ENCODE assay signal across 25 mouse cellular contexts in genomic region chr12:33715997-33716396, GRCm38 (mm10).
A peak's percentile ranks its signal among the peaks of the same experiment; 100 is the strongest.
DNase-seq lines count a peak whose midpoint lies in the region; ATAC-seq and TF ChIP-seq lines count a peak whose summit lies in the region.
"Had no signal": no experiment of that assay in that cellular context is flagged by ENCODE, and none has a peak within 500 bp of the region (broad histone marks: within the 10 kb centered on the region; RNA-seq: fewer than 3 reads in every experiment).

No protein-coding gene starts in this region.

- TF ChIP-seq EP300 in stomach, postnatal 0 days (optimal IDR thresholded peaks at IDR 0.05): no peak

- no peak overlapping the region for H3K4me3 ChIP-seq in hindbrain, embryonic 14.5 days (replicated peaks; ENCODE audit: low read length)
- no peak overlapping the region for H3K4me3 ChIP-seq in hindbrain, postnatal 0 days (ENCODE audit: low read length)
- H3K4me3 ChIP-seq in lung, embryonic 14.5 days (ENCODE audit: low read depth, low read length): no peak overlapping the region
- no peak overlapping the region for H3K4me3 ChIP-seq in lung, adult 2 months (replicated peaks; ENCODE audit: extremely low read depth, low read depth, low read length)
- H3K4me3 ChIP-seq in lung, embryonic 16.5 days (ENCODE audit: low read length): no peak overlapping the region
- no peak overlapping the region for H3K4me3 ChIP-seq in stomach, embryonic 16.5 days (replicated peaks; ENCODE audit: low read length)
- no peak overlapping the region for H3K4me3 ChIP-seq in stomach, postnatal 0 days (ENCODE audit: low read depth, low read length)
- H3K4me3 ChIP-seq: embryonic facial prominence, embryonic 12.5 days; embryonic facial prominence, embryonic 15.5 days; erythroblast, embryonic 14.5 days; forebrain, embryonic 10.5 days; forebrain, embryonic 12.5 days had no signal

- H3K4me1 ChIP-seq in hindbrain, embryonic 14.5 days (replicated peaks; ENCODE audit: control insufficient read depth, insufficient read depth, low read length): no peaks in the 10 kb centered on the region
- no peaks in the 10 kb centered on the region for H3K4me1 ChIP-seq in hindbrain, postnatal 0 days (ENCODE audit: insufficient read depth, low read length)
- H3K4me1 ChIP-seq in lung, embryonic 14.5 days (ENCODE audit: insufficient read depth): no peaks in the 10 kb centered on the region
- no peaks in the 10 kb centered on the region for H3K4me1 ChIP-seq in lung, adult 2 months (ENCODE audit: control insufficient read depth, insufficient read depth, low read length)
- peaks cover 7% of the 10 kb centered on the region for H3K4me1 ChIP-seq in lung, embryonic 16.5 days (replicated peaks; ENCODE audit: control insufficient read depth, insufficient read depth, low read length)
- H3K4me1 ChIP-seq in stomach, embryonic 16.5 days (ENCODE audit: control insufficient read depth, insufficient read depth, low read length): peaks cover 11% of the 10 kb centered on the region
- no peaks in the 10 kb centered on the region for H3K4me1 ChIP-seq in stomach, postnatal 0 days (replicated peaks; ENCODE audit: control insufficient read depth, insufficient read depth)

- no peaks in the 10 kb centered on the region for H3K27me3 ChIP-seq in hindbrain, embryonic 14.5 days (ENCODE audit: control insufficient read depth, insufficient read depth, low read length)
- H3K27me3 ChIP-seq in hindbrain, postnatal 0 days (ENCODE audit: insufficient read depth, low read length): no peaks in the 10 kb centered on the region
- no peaks in the 10 kb centered on the region for H3K27me3 ChIP-seq in lung, embryonic 14.5 days (ENCODE audit: insufficient read depth, low read length)
- H3K27me3 ChIP-seq in lung, embryonic 16.5 days (ENCODE audit: control insufficient read depth, insufficient read depth, low read depth, low read length): no peaks in the 10 kb centered on the region
- H3K27me3 ChIP-seq in stomach, embryonic 16.5 days (ENCODE audit: control insufficient read depth, insufficient read depth, low read length): no peaks in the 10 kb centered on the region
- no peaks in the 10 kb centered on the region for H3K27me3 ChIP-seq in stomach, postnatal 0 days (ENCODE audit: control insufficient read depth, insufficient read depth, low read length)
- H3K27me3 ChIP-seq: embryonic facial prominence, embryonic 12.5 days; embryonic facial prominence, embryonic 15.5 days; forebrain, embryonic 12.5 days had no signal

- H3K36me3 ChIP-seq in hindbrain, embryonic 14.5 days (replicated peaks; ENCODE audit: control insufficient read depth, insufficient read depth): no peaks in the 10 kb centered on the region
- H3K36me3 ChIP-seq in hindbrain, postnatal 0 days (ENCODE audit: insufficient read depth, low read length): no peaks in the 10 kb centered on the region
- no peaks in the 10 kb centered on the region for H3K36me3 ChIP-seq in lung, embryonic 14.5 days (ENCODE audit: insufficient read depth)
- no peaks in the 10 kb centered on the region for H3K36me3 ChIP-seq in lung, embryonic 16.5 days (ENCODE audit: control insufficient read depth, insufficient read depth, low read length)
- no peaks in the 10 kb centered on the region for H3K36me3 ChIP-seq in stomach, embryonic 16.5 days (ENCODE audit: control insufficient read depth, insufficient read depth, low read length)
- no peaks in the 10 kb centered on the region for H3K36me3 ChIP-seq in stomach, postnatal 0 days (ENCODE audit: control insufficient read depth, insufficient read depth, low read length)
- H3K36me3 ChIP-seq: embryonic facial prominence, embryonic 12.5 days; embryonic facial prominence, embryonic 15.5 days; forebrain, embryonic 10.5 days; forebrain, embryonic 12.5 days had no signal

- DNase-seq in hindbrain, embryonic 14.5 days (ENCODE audit: low spot score): peak; percentile 22
- DNase-seq in hindbrain, postnatal 0 days (ENCODE audit: low spot score): no peak
- peak; percentile 58 for DNase-seq in lung, embryonic 14.5 days
- DNase-seq in lung, adult 2 months: no peak
- no peak for DNase-seq in lung, postnatal 4 days
- no peak for DNase-seq in stomach, postnatal 0 days (ENCODE audit: low spot score)
- DNase-seq: adrenal gland, adult 2 months; adrenal gland, postnatal 10 days; adrenal gland, postnatal 25 days; cerebellum, adult 11 months; cerebellum, adult 18-20 months; cerebellum, adult 8-10 months; cerebellum, adult 9-11 months; cerebellum, postnatal 14 days; cerebellum, postnatal 36 days; embryo, embryonic 11 days had no signal

- TF ChIP-seq CTCF in hindbrain, postnatal 0 days (IDR thresholded peaks at IDR 0.05; ENCODE audit: low read depth): no peak
- no peak for TF ChIP-seq CTCF in lung, embryonic 14.5 days (IDR thresholded peaks at IDR 0.05; ENCODE audit: low read depth)
- no peak for TF ChIP-seq CTCF in lung, adult 2 months (IDR thresholded peaks at IDR 0.05; ENCODE audit: insufficient read depth, low read length)
- TF ChIP-seq CTCF in stomach, postnatal 0 days (IDR thresholded peaks at IDR 0.05; ENCODE audit: low read depth): no peak

- TF ChIP-seq POLR2A in lung, adult 2 months (IDR thresholded peaks at IDR 0.05; ENCODE audit: borderline replicate concordance, extremely low read depth, low read depth, low read length): no peak

- H3K9ac ChIP-seq in hindbrain, embryonic 14.5 days: no peak overlapping the region
- no peak overlapping the region for H3K9ac ChIP-seq in hindbrain, postnatal 0 days (replicated peaks; ENCODE audit: low read length)
- H3K9ac ChIP-seq in lung, embryonic 14.5 days: no peak overlapping the region
- no peak overlapping the region for H3K9ac ChIP-seq in lung, embryonic 16.5 days (ENCODE audit: low read length)
- H3K9ac ChIP-seq in stomach, embryonic 16.5 days (ENCODE audit: low read length): no peak overlapping the region
- H3K9ac ChIP-seq in stomach, postnatal 0 days (ENCODE audit: low read length): no peak overlapping the region
- H3K9ac ChIP-seq: embryonic facial prominence, embryonic 12.5 days; embryonic facial prominence, embryonic 15.5 days; forebrain, embryonic 12.5 days had no signal

- 0 out of 2 replicates have a peak overlapping the region, but pooled peaks have one; percentile 14 for H3K27ac ChIP-seq in hindbrain, embryonic 14.5 days
- no peak overlapping the region for H3K27ac ChIP-seq in hindbrain, postnatal 0 days
- no peak overlapping the region for H3K27ac ChIP-seq in lung, embryonic 14.5 days (ENCODE audit: low read depth)
- 0 out of 2 replicates have a peak overlapping the region, but pooled peaks have one; percentile 13 for H3K27ac ChIP-seq in lung, embryonic 16.5 days (ENCODE audit: low read length)
- peak overlapping the region; percentile 41 for H3K27ac ChIP-seq in stomach, embryonic 16.5 days (ENCODE audit: low read length)
- H3K27ac ChIP-seq in stomach, postnatal 0 days (replicated peaks): no peak overlapping the region
- H3K27ac ChIP-seq: embryonic facial prominence, embryonic 12.5 days; embryonic facial prominence, embryonic 15.5 days; forebrain, embryonic 10.5 days; forebrain, embryonic 12.5 days had no signal

- WGBS in hindbrain, embryonic 14.5 days: 91% methylated on average over 2 of the region's 2 CpGs
- 89% methylated on average over 2 of the region's 2 CpGs for WGBS in hindbrain, postnatal 0 days
- WGBS in lung, embryonic 14.5 days: 48% methylated on average over 2 of the region's 2 CpGs
- 59% methylated on average over 2 of the region's 2 CpGs for WGBS in lung, adult 2 months
- 40% methylated on average over 2 of the region's 2 CpGs for WGBS in lung, embryonic 16.5 days
- 52% methylated on average over 2 of the region's 2 CpGs for WGBS in stomach, embryonic 16.5 days
- 49% methylated on average over 2 of the region's 2 CpGs for WGBS in stomach, postnatal 0 days

- no peak for ATAC-seq in hindbrain, embryonic 14.5 days (ENCODE audit: low FRiP score)
- no peak for ATAC-seq in hindbrain, postnatal 0 days
- no peak for ATAC-seq in lung, embryonic 14.5 days (ENCODE audit: insufficient read depth)
- ATAC-seq in lung, embryonic 16.5 days (ENCODE audit: low read depth): peak; percentile 57
- no peak for ATAC-seq in stomach, embryonic 16.5 days (ENCODE audit: insufficient read depth, low FRiP score)
- no peak for ATAC-seq in stomach, postnatal 0 days (ENCODE audit: low FRiP score, low TSS enrichment)
- ATAC-seq: forebrain, embryonic 14.5 days; forebrain, embryonic 16.5 days had no signal

- no peaks in the 10 kb centered on the region for H3K9me3 ChIP-seq in hindbrain, embryonic 14.5 days (ENCODE audit: control insufficient read depth, low read length)
- H3K9me3 ChIP-seq in hindbrain, postnatal 0 days (ENCODE audit: low read length): no peaks in the 10 kb centered on the region
- no peaks in the 10 kb centered on the region for H3K9me3 ChIP-seq in lung, embryonic 14.5 days (ENCODE audit: low read depth, low read length)
- H3K9me3 ChIP-seq in lung, embryonic 16.5 days (ENCODE audit: control insufficient read depth, low read length): no peaks in the 10 kb centered on the region
- no peaks in the 10 kb centered on the region for H3K9me3 ChIP-seq in stomach, embryonic 16.5 days (replicated peaks; ENCODE audit: control insufficient read depth, low read length)
- H3K9me3 ChIP-seq in stomach, postnatal 0 days (ENCODE audit: control insufficient read depth, low read length): no peaks in the 10 kb centered on the region
- H3K9me3 ChIP-seq: embryonic facial prominence, embryonic 12.5 days; embryonic facial prominence, embryonic 15.5 days; forebrain, embryonic 10.5 days; forebrain, embryonic 12.5 days had no signal

- H3K4me2 ChIP-seq in hindbrain, embryonic 14.5 days (replicated peaks): no peak overlapping the region
- no peak overlapping the region for H3K4me2 ChIP-seq in hindbrain, postnatal 0 days (ENCODE audit: low read depth, low read length)
- no peak overlapping the region for H3K4me2 ChIP-seq in lung, embryonic 14.5 days
- no peak overlapping the region for H3K4me2 ChIP-seq in lung, embryonic 16.5 days (ENCODE audit: low read depth, low read length)
- H3K4me2 ChIP-seq in stomach, embryonic 16.5 days (ENCODE audit: low read depth, low read length): no peak overlapping the region
- H3K4me2 ChIP-seq in stomach, postnatal 0 days (replicated peaks; ENCODE audit: low read depth): no peak overlapping the region
- H3K4me2 ChIP-seq: embryonic facial prominence, embryonic 12.5 days; embryonic facial prominence, embryonic 15.5 days; forebrain, embryonic 12.5 days had no signal

Comparison
In these comparisons a context has a peak if more than half of its experiments do, and no peak if none do; other contexts are left out.
1. DNase-seq: peak in hindbrain, embryonic 14.5 days (single experiment) and lung, embryonic 14.5 days (single experiment); none in hindbrain, postnatal 0 days (single experiment), lung, adult 2 months (single experiment), lung, postnatal 4 days (0 of 2) and stomach, postnatal 0 days (single experiment).
2. H3K27ac ChIP-seq: peak in hindbrain, embryonic 14.5 days (single experiment), lung, embryonic 16.5 days (single experiment) and stomach, embryonic 16.5 days (single experiment); none in hindbrain, postnatal 0 days (single experiment), lung, embryonic 14.5 days (single experiment) and stomach, postnatal 0 days (single experiment).